Mouse (Mus musculus) cortical plate, adult 2 months (tissue): ENCODE results near the gene Dysf. TPM values are rescaled to one million over a fixed set of nuclear protein-coding genes. Genes with fewer than 3 reads are reported as not detected.

Source experiments
- H3K27ac ChIP-seq: fragments of 200-500 bp; 2 replicates; pipeline ENCODE4 v1.5.1; 2012; ENCODE audit warnings: low read length, control low read depth, inconsistent platforms; ENCODE audit not compliant: insufficient read depth
- H3K4me1 ChIP-seq: fragments of 200-500 bp; 2 replicates; pipeline ENCODE4 v1.6.1; 2011; ENCODE audit warnings: low read length; ENCODE audit not compliant: control insufficient read depth, insufficient read depth
- H3K4me3 ChIP-seq: fragments of 200-500 bp; 2 replicates; pipeline ENCODE4 v1.5.1; 2011; ENCODE audit warnings: mild to moderate bottlenecking, low read length, control low read depth; ENCODE audit not compliant: insufficient read depth
- CTCF ChIP-seq: fragments of 200-500 bp; IDR thresholded peaks from 2 replicates; pipeline ENCODE4 v1.5.1; 2011; ENCODE audit warnings: mild to moderate bottlenecking, control low read depth, low read length; ENCODE audit not compliant: insufficient read depth; ENCODE audit errors: extremely low read depth
- POLR2A ChIP-seq: fragments of 200-500 bp; IDR thresholded peaks from 2 replicates; pipeline ENCODE4 v1.6.1; 2011; ENCODE audit warnings: mild to moderate bottlenecking, low read length, control low read depth; ENCODE audit not compliant: insufficient read depth; ENCODE audit errors: extremely low read depth
- polyA plus RNA-seq: library from polyadenylated mRNA; depleted of rRNA; stranded (reverse); fragments of >200 nt; gene quantifications from 2 replicates; pipeline ENCODE4 v1.2.3, GENCODE M21; 2012

The Dysf gene
- polyA plus RNA-seq, 1 experiment = 3.7 TPM

- Histone ChIP-seq H3K4me3 (no peak overlapping the region), H3K4me1 (no peaks in the 10 kb centered on the region), H3K27ac (no peak overlapping the region)
- TF ChIP-seq POLR2A = no peak
- TF ChIP-seq CTCF = no peak
Observed at GRCm38 (mm10) chr6:84211473-84211872, 203.1 kb downstream of the Dysf start.

- no peak overlapping the region for H3K4me3 ChIP-seq
- H3K27ac ChIP-seq = no peak overlapping the region
- no peak for TF ChIP-seq POLR2A
- TF ChIP-seq CTCF = no peak
- no peaks in the 10 kb centered on the region for H3K4me1 ChIP-seq
Observed at GRCm38 (mm10) chr6:84213101-84213500, 204.7 kb downstream of the Dysf start.

- H3K4me1 ChIP-seq = no peaks in the 10 kb centered on the region
- no peak overlapping the region for H3K27ac ChIP-seq
- no peak overlapping the region for H3K4me3 ChIP-seq
- no peak for TF ChIP-seq POLR2A
Observed at GRCm38 (mm10) chr6:84217216-84217933, 209.0 kb downstream of the Dysf start.

- no peaks in the 10 kb centered on the region for H3K4me1 ChIP-seq
- no peak overlapping the region for H3K27ac ChIP-seq
- no peak for TF ChIP-seq POLR2A
- no peak for TF ChIP-seq CTCF
- no peak overlapping the region for H3K4me3 ChIP-seq
Observed at GRCm38 (mm10) chr6:84219119-84219518, 210.7 kb downstream of the Dysf start.

GRCm38 (mm10) chr6:84224861-84225260 is 216.5 kb downstream of the Dysf start:
- H3K27ac ChIP-seq = no peak overlapping the region
- TF ChIP-seq POLR2A (no peak), CTCF (no peak)
- no peak overlapping the region for H3K4me3 ChIP-seq
- H3K4me1 ChIP-seq = peaks cover 6% of the 10 kb centered on the region

GRCm38 (mm10) chr6:84225587-84225986 is 217.2 kb downstream of the Dysf start:
- Histone ChIP-seq H3K4me3 (no peak overlapping the region), H3K4me1 (peaks cover 6% of the 10 kb centered on the region), H3K27ac (0 out of 2 replicates have a peak overlapping the region, but pooled peaks have one; percentile 2)
- TF ChIP-seq POLR2A (no peak), CTCF (no peak)

GRCm38 (mm10) chr6:84228196-84228595 is 219.8 kb downstream of the Dysf start:
- no peak overlapping the region for H3K27ac ChIP-seq
- TF ChIP-seq CTCF (no peak), POLR2A (no peak)
- H3K4me3 ChIP-seq = no peak overlapping the region
- peaks cover 8% of the 10 kb centered on the region for H3K4me1 ChIP-seq

- H3K4me3 ChIP-seq = no peak overlapping the region
- H3K4me1 ChIP-seq = peaks cover 8% of the 10 kb centered on the region
- H3K27ac ChIP-seq = no peak overlapping the region
- TF ChIP-seq POLR2A = no peak
- TF ChIP-seq CTCF = no peak
Observed at GRCm38 (mm10) chr6:84228786-84229185, 220.4 kb downstream of the Dysf start.

- no peak for TF ChIP-seq CTCF
- no peak for TF ChIP-seq POLR2A
- Histone ChIP-seq H3K4me1 (peaks cover 8% of the 10 kb centered on the region), H3K4me3 (no peak overlapping the region), H3K27ac (no peak overlapping the region)
Observed at GRCm38 (mm10) chr6:84229739-84230138, 221.3 kb downstream of the Dysf start.

- TF ChIP-seq CTCF = no peak
- TF ChIP-seq POLR2A = no peak
- H3K4me3 ChIP-seq = no peak overlapping the region
- H3K4me1 ChIP-seq = peaks cover 2% of the 10 kb centered on the region
- no peak overlapping the region for H3K27ac ChIP-seq
Observed at GRCm38 (mm10) chr6:84231108-84231507, 222.7 kb downstream of the Dysf start.
